Mouse (Mus musculus) central nervous system, embryonic 11.5 days (tissue): ENCODE measurements around the gene Vmo1. TPM values are rescaled to one million over a fixed set of nuclear protein-coding genes. Genes with fewer than 3 reads are reported as not detected.

Source experiments
- polyA plus RNA-seq: library from polyadenylated mRNA; depleted of rRNA; stranded (reverse); fragments of >200 nt; gene quantifications from 2 replicates; pipeline ENCODE4 v1.2.3, GENCODE M21; 2012; rRNA removed

The Vmo1 gene
- 0.22 and 0.30 TPM in 2 replicates for polyA plus RNA-seq

GRCm38 (mm10) chr11:70514288-70514687 is at the start of gene Vmo1:
TSS of gene Vmo1 (minus strand) at chr11:70514616.

GRCm38 (mm10) chr11:70562287-70562994 is 48.0 kb upstream of the Vmo1 start, which contains the start of gene Mink1:
TSS of gene Mink1 (plus strand) at chr11:70562881.

GRCm38 (mm10) chr11:70539877-70540587 is 25.6 kb upstream of the Vmo1 start, which contains the start of gene Pld2:
TSS of gene Pld2 (plus strand) at chr11:70540064.

GRCm38 (mm10) chr11:70532839-70533238 is 18.4 kb upstream of the Vmo1 start, which contains the start of gene Gm40193:
TSS of gene Gm40193 (minus strand) at chr11:70532939.

GRCm38 (mm10) chr11:70525184-70525678 is 10.8 kb upstream of the Vmo1 start, which contains the start of gene Psmb6:
TSS of gene Psmb6 (plus strand) at chr11:70525367.

GRCm38 (mm10) chr11:70518923-70519322 is 4.5 kb upstream of the Vmo1 start, which contains the start of gene Gltpd2:
TSS of gene Gltpd2 (plus strand) at chr11:70519196.

GRCm38 (mm10) chr11:70504970-70505369 is 9.4 kb downstream of the Vmo1 start, which contains the start of gene Tm4sf5:
TSS of gene Tm4sf5 (plus strand) at chr11:70505244.

Other genes starting within 250 kb of the Vmo1 start
- not detected in 2 replicates for gene Alox12e, start 192.0 kb downstream of the Vmo1 start, polyA plus RNA-seq
- gene Alox15, start 162.6 kb downstream of the Vmo1 start, polyA plus RNA-seq, result 0.18 and 0.55 TPM in 2 replicates
- gene Pelp1, start 104.6 kb downstream of the Vmo1 start, polyA plus RNA-seq, result 34.7 and 45.0 TPM in 2 replicates
- 49.1 and 64.2 TPM in 2 replicates for gene Arrb2, start 82.0 kb downstream of the Vmo1 start, polyA plus RNA-seq
- 37.6 and 48.2 TPM in 2 replicates for gene Med11, start 62.7 kb downstream of the Vmo1 start, polyA plus RNA-seq
- 0.47 and 0.52 TPM in 2 replicates for gene Zmynd15, start 55.2 kb downstream of the Vmo1 start, polyA plus RNA-seq
- 1.7 and 2.2 TPM in 2 replicates for gene Cxcl16, start 54.6 kb downstream of the Vmo1 start, polyA plus RNA-seq
- 1.2 and 1.3 TPM in 2 replicates for gene Tm4sf5, start 9.4 kb downstream of the Vmo1 start, polyA plus RNA-seq
- gene Gltpd2, start 4.6 kb upstream of the Vmo1 start, polyA plus RNA-seq, result 0.25 and 0.60 TPM in 2 replicates
- gene Psmb6, start 10.8 kb upstream of the Vmo1 start, polyA plus RNA-seq, result 450 and 522 TPM in 2 replicates
- not detected in 2 replicates for gene Gm40193, start 18.3 kb upstream of the Vmo1 start, polyA plus RNA-seq
- gene Pld2, start 25.4 kb upstream of the Vmo1 start, polyA plus RNA-seq, result 7.3 and 9.7 TPM in 2 replicates
- gene Mink1, start 48.3 kb upstream of the Vmo1 start, polyA plus RNA-seq, result 51.8 and 75.5 TPM in 2 replicates
- gene 4930544D05Rik, start 101.2 kb upstream of the Vmo1 start, polyA plus RNA-seq, result not detected in 2 replicates
- not detected in 2 replicates for gene Chrne, start 104.6 kb upstream of the Vmo1 start, polyA plus RNA-seq
- 0.71 and 1.1 TPM in 2 replicates for gene Gp1ba, start 124.5 kb upstream of the Vmo1 start, polyA plus RNA-seq
- gene Rnf167, start 132.6 kb upstream of the Vmo1 start, polyA plus RNA-seq, result 65.1 and 75.1 TPM in 2 replicates
- gene Slc25a11, start 132.9 kb upstream of the Vmo1 start, polyA plus RNA-seq, result 97.5 and 110 TPM in 2 replicates
- gene Pfn1, start 140.0 kb upstream of the Vmo1 start, polyA plus RNA-seq, result 596 and 833 TPM in 2 replicates
- 31.1 and 40.7 TPM in 2 replicates for gene Eno3, start 142.6 kb upstream of the Vmo1 start, polyA plus RNA-seq
- gene Spag7, start 154.8 kb upstream of the Vmo1 start, polyA plus RNA-seq, result 113 and 176 TPM in 2 replicates
- gene Camta2, start 173.5 kb upstream of the Vmo1 start, polyA plus RNA-seq, result 12.3 TPM in 2 replicates
- gene Inca1, start 185.5 kb upstream of the Vmo1 start, polyA plus RNA-seq, result 0.44 and 1.1 TPM in 2 replicates
- 28.3 and 36.8 TPM in 2 replicates for gene Kif1c, start 185.9 kb upstream of the Vmo1 start, polyA plus RNA-seq
- gene Zfp3, start 249.6 kb upstream of the Vmo1 start, polyA plus RNA-seq, result 4.8 and 5.2 TPM in 2 replicates